Mouse (Mus musculus) forebrain, embryonic 15.5 days (tissue): Measurements from ENCODE around the gene Rrp9. TPM values are rescaled to one million over a fixed set of nuclear protein-coding genes. Genes with fewer than 3 reads are reported as not detected.
A peak's percentile ranks its signal among the peaks of the same experiment; 100 is the strongest.

Experiments
- ATAC-seq: fragments of 200-750 bp; cut with Nextera tagmentation; replicated peaks from 2 replicates; pipeline ENCODE4 v1.8.0; 2017; ENCODE audit warnings: mild to moderate bottlenecking, moderate TSS enrichment, moderate library complexity
- H3K27ac ChIP-seq: fragments of 300-500 bp; sonication (generic); replicated peaks from 2 replicates; pipeline ENCODE4 v1.5.1; 2015; ENCODE audit warnings: mild to moderate bottlenecking, inconsistent platforms
- H3K27me3 ChIP-seq: fragments of 300-500 bp; sonication (generic); 2 replicates; pipeline ENCODE4 v1.6.1; 2015; ENCODE audit warnings: inconsistent platforms
- H3K36me3 ChIP-seq: fragments of 300-500 bp; sonication (generic); 2 replicates; pipeline ENCODE4 v1.6.1; 2015; ENCODE audit warnings: mild to moderate bottlenecking, inconsistent platforms
- H3K4me1 ChIP-seq: fragments of 300-500 bp; sonication (generic); 2 replicates; pipeline ENCODE4 v1.6.1; 2015; ENCODE audit warnings: inconsistent platforms
- H3K4me2 ChIP-seq: fragments of 300-500 bp; sonication (generic); replicated peaks from 2 replicates; pipeline ENCODE4 v1.6.1; 2015; ENCODE audit warnings: mild to moderate bottlenecking, inconsistent platforms
- H3K4me3 ChIP-seq: fragments of 300-500 bp; sonication (generic); 2 replicates; pipeline ENCODE4 v1.5.1; 2015; ENCODE audit warnings: mild to moderate bottlenecking, inconsistent platforms
- H3K9ac ChIP-seq: fragments of 300-500 bp; sonication (generic); replicated peaks from 2 replicates; pipeline ENCODE4 v1.6.1; 2015; ENCODE audit warnings: mild to moderate bottlenecking, inconsistent platforms
- H3K9me3 ChIP-seq: fragments of 300-500 bp; sonication (generic); 2 replicates; pipeline ENCODE4 v1.6.1; 2016; ENCODE audit warnings: inconsistent platforms
- WGBS: fragments of 180-500 bp; shearing (Covaris S2); methylation state at CpG from one replicate; pipeline ENCODE4 v1.1.7; 2015; ENCODE audit warnings: mixed read lengths; 5-methylcytosine and 5-hydroxymethylcytosine counted together
- polyA plus RNA-seq: library from polyadenylated mRNA; unstranded; fragments of >200 nt; fragmentation: Nextera tagmentation; extraction: Ambion mirVana; gene quantifications from 2 replicates; pipeline ENCODE4 v1.2.1, GENCODE M21; 2015

Rrp9 gene
- polyA plus RNA-seq, 1 experiment from 2014 or later: 57.9 TPM

DNA sequence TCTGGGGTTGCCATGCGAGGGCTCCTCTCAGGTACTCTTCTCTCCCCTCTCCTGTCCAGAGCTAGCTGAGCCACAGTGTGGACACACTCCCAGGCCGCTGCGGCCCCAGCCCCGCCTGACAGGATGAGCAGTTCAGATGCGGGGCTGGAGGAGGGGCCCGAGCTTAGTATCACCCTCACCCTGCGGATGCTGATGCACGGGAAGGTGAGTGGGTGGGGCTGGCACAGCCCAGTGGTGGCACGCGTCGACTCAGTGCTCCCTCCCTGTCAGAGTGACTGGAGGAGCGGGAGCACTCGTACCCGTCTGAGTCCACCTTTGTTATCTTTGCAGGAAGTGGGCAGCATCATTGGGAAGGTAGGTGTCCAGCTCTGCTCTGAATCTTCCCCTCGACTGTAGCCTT, 15.8 kb upstream of the Rrp9 start:
- Histone ChIP-seq H3K4me2 (no peak overlapping the region), H3K9me3 (no peaks in the 10 kb centered on the region), H3K4me3 (no peak overlapping the region), H3K9ac (no peak overlapping the region), H3K4me1 (peaks cover 59% of the 10 kb centered on the region), H3K36me3 (peaks cover 33% of the 10 kb centered on the region), H3K27ac (no peak overlapping the region), H3K27me3 (no peaks in the 10 kb centered on the region)
- ATAC-seq: no peak
- 76% methylated on average over 15 of the region's 15 CpGs for WGBS

GRCm38 (mm10) chr9:106460401-106461025, 15.2 kb upstream of the Rrp9 start:
- H3K36me3 ChIP-seq: peaks cover 33% of the 10 kb centered on the region

GRCm38 (mm10) chr9:106461026-106461415, 14.7 kb upstream of the Rrp9 start:
- Histone ChIP-seq H3K27ac (no peak overlapping the region), H3K9ac (no peak overlapping the region), H3K36me3 (peaks cover 33% of the 10 kb centered on the region), H3K9me3 (no peaks in the 10 kb centered on the region), H3K27me3 (no peaks in the 10 kb centered on the region), H3K4me2 (no peak overlapping the region), H3K4me3 (no peak overlapping the region), H3K4me1 (peaks cover 57% of the 10 kb centered on the region)
- ATAC-seq: no peak
- WGBS: 92% methylated on average over 9 of the region's 9 CpGs

More at GRCm38 (mm10) chr9:106460401-106461025, 15.2 kb upstream of the Rrp9 start:
- ATAC-seq: no peak
- Histone ChIP-seq H3K9ac (no peak overlapping the region), H3K4me3 (no peak overlapping the region), H3K4me2 (no peak overlapping the region), H3K27ac (no peak overlapping the region), H3K4me1 (peaks cover 57% of the 10 kb centered on the region), H3K27me3 (no peaks in the 10 kb centered on the region), H3K9me3 (no peaks in the 10 kb centered on the region)
- WGBS: 73% methylated on average over 18 of the region's 18 CpGs

GRCm38 (mm10) chr9:106461641-106462429, 13.9 kb upstream of the Rrp9 start:
- peaks cover 51% of the 10 kb centered on the region for H3K4me1 ChIP-seq
- no peak overlapping the region for H3K9ac ChIP-seq
- no peak overlapping the region for H3K27ac ChIP-seq
- H3K27me3 ChIP-seq: no peaks in the 10 kb centered on the region
- H3K4me2 ChIP-seq: no peak overlapping the region
- H3K36me3 ChIP-seq: peaks cover 33% of the 10 kb centered on the region
- H3K9me3 ChIP-seq: no peaks in the 10 kb centered on the region
- H3K4me3 ChIP-seq: no peak overlapping the region
- 87% methylated on average over 16 of the region's 16 CpGs for WGBS
- no peak for ATAC-seq

DNA sequence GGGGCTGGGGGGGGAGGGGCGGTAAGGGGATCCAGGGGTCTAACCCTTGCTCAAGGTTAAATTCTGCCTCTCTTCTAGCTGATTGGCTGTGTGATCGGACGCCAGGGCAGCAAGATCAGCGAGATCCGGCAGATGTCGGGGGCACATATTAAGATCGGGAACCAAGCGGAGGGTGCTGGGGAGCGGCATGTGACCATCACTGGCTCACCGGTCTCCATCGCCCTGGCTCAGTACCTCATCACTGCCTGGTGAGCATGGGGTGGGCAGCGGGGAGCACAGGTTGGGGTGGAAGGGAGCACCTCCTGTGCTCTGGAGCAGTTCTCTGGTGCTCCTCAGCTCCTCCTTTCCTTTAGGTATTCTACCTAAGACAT, 13.3 kb upstream of the Rrp9 start:
- H3K27ac ChIP-seq: no peak overlapping the region
- H3K4me2 ChIP-seq: no peak overlapping the region
- no peak overlapping the region for H3K9ac ChIP-seq
- H3K36me3 ChIP-seq: peaks cover 33% of the 10 kb centered on the region
- H3K9me3 ChIP-seq: no peaks in the 10 kb centered on the region
- WGBS: 92% methylated on average over 12 of the region's 12 CpGs
- no peaks in the 10 kb centered on the region for H3K27me3 ChIP-seq
- peaks cover 46% of the 10 kb centered on the region for H3K4me1 ChIP-seq
- ATAC-seq: no peak
- no peak overlapping the region for H3K4me3 ChIP-seq

DNA sequence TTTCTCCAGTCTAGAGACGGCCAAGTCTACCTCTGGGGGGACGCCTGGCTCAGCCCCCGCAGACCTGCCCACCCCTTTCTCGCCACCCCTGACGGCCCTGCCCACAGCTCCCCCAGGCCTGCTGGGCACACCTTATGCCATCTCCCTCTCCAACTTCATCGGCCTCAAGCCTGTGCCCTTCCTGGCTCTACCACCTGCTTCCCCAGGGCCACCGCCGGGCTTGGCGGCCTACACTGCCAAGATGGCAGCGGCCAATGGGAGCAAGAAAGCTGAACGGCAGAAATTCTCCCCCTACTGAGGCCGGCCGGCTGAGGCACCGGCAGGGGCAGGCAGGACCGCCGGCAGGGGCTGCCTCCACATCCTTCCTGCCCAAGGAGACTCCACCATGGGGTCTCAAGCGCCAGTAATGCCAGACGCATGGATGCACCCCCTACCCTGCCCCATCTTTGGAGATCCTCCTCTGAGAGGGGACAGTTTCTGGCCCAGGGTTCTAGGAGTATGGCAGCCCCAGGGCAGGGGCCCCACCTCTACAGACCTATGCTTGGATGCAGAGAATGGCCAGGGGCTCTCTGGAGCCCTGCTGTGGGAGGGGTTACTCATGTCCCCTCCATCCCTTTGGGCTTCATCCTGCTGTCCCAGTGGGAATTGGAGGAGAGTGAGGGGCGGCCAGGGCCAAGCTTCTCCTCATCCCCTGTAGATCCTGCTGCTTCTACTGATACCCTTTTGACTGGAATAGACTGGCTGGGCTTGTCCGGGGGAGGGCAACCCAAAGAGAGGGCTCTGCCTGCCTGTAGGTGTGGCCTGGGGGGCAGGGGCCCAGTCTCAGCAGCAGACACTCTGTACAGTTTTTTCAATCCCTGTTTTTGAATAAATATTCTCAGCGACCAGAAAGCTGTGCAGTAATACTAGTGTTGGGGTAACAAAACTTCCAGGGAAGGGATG, 12.4 kb upstream of the Rrp9 start:
- Histone ChIP-seq H3K27ac (no peak overlapping the region), H3K4me1 (peaks cover 36% of the 10 kb centered on the region)

GRCm38 (mm10) chr9:106464751-106465541, 10.8 kb upstream of the Rrp9 start:
- no peaks in the 10 kb centered on the region for H3K27me3 ChIP-seq
- WGBS: 1% methylated on average over 91 of the region's 99 CpGs
- H3K9ac ChIP-seq: peak overlapping the region; percentile 59
- peaks cover 25% of the 10 kb centered on the region for H3K4me1 ChIP-seq
- H3K27ac ChIP-seq: peak overlapping the region; percentile 70
- H3K36me3 ChIP-seq: peaks cover 31% of the 10 kb centered on the region
- H3K9me3 ChIP-seq: no peaks in the 10 kb centered on the region
- H3K4me2 ChIP-seq: peak overlapping the region; percentile 75
- peak overlapping the region; percentile 45 for H3K4me3 ChIP-seq
- peak; percentile 83 for ATAC-seq

More for the DNA sequence above, 12.4 kb upstream of the Rrp9 start:
- H3K9me3 ChIP-seq: no peaks in the 10 kb centered on the region
- H3K4me3 ChIP-seq: no peak overlapping the region
- 77% methylated on average over 21 of the region's 21 CpGs for WGBS
- no peaks in the 10 kb centered on the region for H3K27me3 ChIP-seq
- no peak overlapping the region for H3K9ac ChIP-seq
- no peak overlapping the region for H3K4me2 ChIP-seq
- no peak for ATAC-seq
- peaks cover 33% of the 10 kb centered on the region for H3K36me3 ChIP-seq

DNA sequence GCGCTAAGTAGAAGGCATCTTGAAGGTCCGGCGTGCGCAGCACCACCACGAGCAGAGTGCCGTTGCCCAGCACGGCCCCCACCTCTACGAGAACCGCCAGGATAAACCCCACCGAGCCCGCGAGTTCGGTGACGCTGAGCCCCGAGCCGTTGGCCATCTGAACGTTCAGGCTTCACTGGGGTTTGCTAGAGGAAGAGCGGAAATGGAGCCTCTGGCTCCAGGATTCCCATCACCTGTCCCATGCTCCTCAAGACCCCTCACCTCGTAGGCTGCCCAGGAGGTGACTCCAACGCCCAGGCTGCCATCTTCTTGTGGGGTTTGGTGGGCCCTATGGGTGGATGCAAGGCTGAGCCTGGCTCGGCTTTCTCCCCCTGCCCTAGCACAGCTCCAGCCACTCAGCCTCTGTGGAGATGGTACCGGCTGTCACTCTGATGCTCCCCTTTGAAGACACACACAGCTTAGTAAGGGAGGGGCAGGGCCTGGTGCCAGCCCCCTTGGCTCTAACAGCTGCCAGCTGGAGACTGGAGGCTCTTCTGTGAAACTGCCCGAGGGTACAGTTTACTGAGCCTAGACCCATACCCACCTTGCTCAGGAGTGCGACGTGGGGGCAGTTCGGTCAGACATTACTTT, 10.1 kb upstream of the Rrp9 start, which contains the start of gene Gpr62:
Gene Gpr62 (minus strand): TSS at position 368 of the 630 bp plus-strand sequence.
- peaks cover 19% of the 10 kb centered on the region for H3K4me1 ChIP-seq
- peak; percentile 56 for ATAC-seq
- WGBS: 25% methylated on average over 26 of the region's 26 CpGs
- peak within 1 kb of the TSS; percentile 70 for H3K27ac ChIP-seq
- H3K4me2 ChIP-seq: peak within 1 kb of the TSS; percentile 75
- H3K4me3 ChIP-seq: peak within 1 kb of the TSS; percentile 45
- H3K9me3 ChIP-seq: no peaks in the 10 kb centered on the region
- peak within 1 kb of the TSS; percentile 59 for H3K9ac ChIP-seq
- no peaks in the 10 kb centered on the region for H3K27me3 ChIP-seq
- peaks cover 25% of the 10 kb centered on the region for H3K36me3 ChIP-seq

DNA sequence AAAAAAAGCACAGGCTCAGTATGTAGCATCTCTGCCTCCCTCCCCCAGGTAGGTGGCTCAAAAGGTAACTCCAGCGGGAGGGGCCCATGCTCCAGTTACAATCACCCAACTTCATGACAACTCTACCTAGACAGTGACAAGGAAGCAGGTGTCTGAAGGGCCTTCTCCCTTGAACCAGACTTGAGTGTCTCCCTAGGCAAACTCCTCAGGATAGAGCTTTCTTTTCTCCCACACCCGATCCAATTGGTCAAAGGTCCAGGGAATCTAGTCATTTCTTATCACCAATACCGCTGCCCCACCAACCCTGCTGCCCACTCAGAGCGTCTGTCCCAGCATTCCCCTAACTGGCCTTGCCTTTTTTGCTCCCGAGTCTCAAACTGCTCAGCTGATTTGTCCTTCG, 9.0 kb upstream of the Rrp9 start:
- Histone ChIP-seq H3K27me3 (no peaks in the 10 kb centered on the region), H3K36me3 (peaks cover 17% of the 10 kb centered on the region), H3K27ac (no peak overlapping the region), H3K4me2 (no peak overlapping the region), H3K9ac (no peak overlapping the region), H3K4me1 (peaks cover 19% of the 10 kb centered on the region), H3K4me3 (no peak overlapping the region), H3K9me3 (no peaks in the 10 kb centered on the region)
- 91% methylated on average over 6 of the region's 6 CpGs for WGBS
- ATAC-seq: no peak

GRCm38 (mm10) chr9:106467746-106468145, 8.0 kb upstream of the Rrp9 start:
- H3K9ac ChIP-seq: no peak overlapping the region
- peaks cover 19% of the 10 kb centered on the region for H3K4me1 ChIP-seq
- H3K4me2 ChIP-seq: no peak overlapping the region
- no peak overlapping the region for H3K4me3 ChIP-seq
- peaks cover 8% of the 10 kb centered on the region for H3K36me3 ChIP-seq
- H3K27ac ChIP-seq: no peak overlapping the region
- no peak for ATAC-seq
- H3K27me3 ChIP-seq: no peaks in the 10 kb centered on the region
- no peaks in the 10 kb centered on the region for H3K9me3 ChIP-seq
- WGBS: 85% methylated on average over 7 of the region's 7 CpGs

DNA sequence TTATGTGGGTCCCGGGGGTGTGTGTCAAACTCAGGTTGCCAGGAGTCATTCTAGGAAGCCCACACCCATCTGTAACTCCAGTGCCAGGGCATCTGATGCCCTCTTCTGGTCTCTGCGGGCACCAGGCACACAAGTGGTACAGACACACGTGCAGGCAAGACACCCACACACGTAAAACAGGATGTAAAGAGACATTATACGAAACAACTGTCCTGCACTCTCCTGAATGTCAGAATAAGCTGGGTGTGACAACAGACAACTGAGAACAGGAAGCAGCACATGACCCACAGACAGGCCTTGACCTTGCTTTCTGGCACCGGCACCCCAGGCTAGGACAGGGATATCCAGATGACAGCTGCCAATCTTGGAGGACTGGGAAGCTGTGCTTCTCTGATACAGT, 6.4 kb upstream of the Rrp9 start:
- Histone ChIP-seq H3K27me3 (no peaks in the 10 kb centered on the region), H3K4me2 (no peak overlapping the region), H3K27ac (no peak overlapping the region), H3K4me3 (no peak overlapping the region), H3K4me1 (peaks cover 21% of the 10 kb centered on the region), H3K36me3 (no peaks in the 10 kb centered on the region), H3K9ac (no peak overlapping the region), H3K9me3 (no peaks in the 10 kb centered on the region)
- WGBS: 83% methylated on average over 6 of the region's 6 CpGs
- no peak for ATAC-seq
